Mouse (Mus musculus) heart, postnatal 36 days (tissue): ENCODE data around the gene Pole2. TPM values are rescaled to one million over a fixed set of nuclear protein-coding genes. Genes with fewer than 3 reads are reported as not detected.

Experiments used
- DNase-seq, 2 experiments: peaks; one replicate each; pipeline ENCODE4 v3.0.0; 2021 to 2022
- intact Hi-C: fragments of 180-260 bp; cut with DNase I; formaldehyde crosslinking; loops from one replicate; pipeline ENCODE4 v1.15.1; 2025
- total RNA-seq, 2 experiments: library from RNA; stranded (reverse); gene quantifications; 2 replicates each; pipeline ENCODE4 v1.2.3; 2021

Gene Pole2
- total RNA-seq, 2 experiments from 2014 or later: 0.64 to 0.98 TPM

DNA sequence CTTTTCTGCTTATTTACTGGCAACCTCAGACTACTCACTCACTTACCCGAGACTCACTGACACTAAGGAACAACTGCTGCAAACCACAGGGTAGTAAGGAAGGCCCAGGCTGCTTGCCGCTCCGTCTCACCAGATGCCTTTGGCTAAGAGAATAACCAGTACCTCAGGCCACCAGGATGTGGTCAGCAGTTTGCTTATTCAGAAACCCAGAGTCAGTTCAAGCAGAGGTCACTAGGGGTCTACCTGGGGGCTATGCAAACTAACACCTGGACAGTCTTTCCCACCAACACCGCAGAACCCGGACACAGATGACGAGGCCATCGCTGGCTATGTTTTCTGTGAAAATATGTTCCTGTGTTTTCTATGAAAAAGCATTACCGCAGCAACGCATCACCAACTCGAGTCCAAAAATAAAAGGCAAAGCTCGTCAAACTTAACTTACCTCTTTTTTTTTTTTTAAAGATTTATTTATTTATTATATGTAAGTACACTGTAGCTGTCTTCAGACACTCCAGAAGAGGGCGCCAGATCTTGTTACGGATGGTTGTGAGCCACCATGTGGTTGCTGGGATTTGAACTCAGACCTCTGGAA is 14.7 kb downstream of the Pole2 start:
- DNase-seq: no peak
- intact Hi-C loops: no loop called here

DNA sequence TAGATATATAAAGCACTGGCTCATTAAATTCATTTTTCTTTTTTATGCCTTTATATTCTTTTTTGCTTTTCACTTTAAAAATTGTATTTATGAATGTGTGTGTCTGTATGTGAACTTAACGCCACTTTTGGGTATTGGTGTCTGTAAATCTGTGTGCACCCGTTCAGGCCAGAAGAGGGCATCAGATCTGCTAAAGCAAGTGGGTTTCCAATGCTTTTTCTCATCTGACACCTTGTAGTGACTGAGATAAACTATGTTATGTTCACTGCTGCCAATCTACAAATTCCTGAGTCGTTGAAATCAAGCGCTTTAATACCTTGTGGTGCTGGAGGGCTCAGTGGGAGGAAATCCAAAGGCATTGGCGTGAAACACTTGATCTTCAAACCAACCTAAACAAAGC is 16.9 kb downstream of the Pole2 start:
- intact Hi-C loops: no loop called here
- no peak for DNase-seq

DNA sequence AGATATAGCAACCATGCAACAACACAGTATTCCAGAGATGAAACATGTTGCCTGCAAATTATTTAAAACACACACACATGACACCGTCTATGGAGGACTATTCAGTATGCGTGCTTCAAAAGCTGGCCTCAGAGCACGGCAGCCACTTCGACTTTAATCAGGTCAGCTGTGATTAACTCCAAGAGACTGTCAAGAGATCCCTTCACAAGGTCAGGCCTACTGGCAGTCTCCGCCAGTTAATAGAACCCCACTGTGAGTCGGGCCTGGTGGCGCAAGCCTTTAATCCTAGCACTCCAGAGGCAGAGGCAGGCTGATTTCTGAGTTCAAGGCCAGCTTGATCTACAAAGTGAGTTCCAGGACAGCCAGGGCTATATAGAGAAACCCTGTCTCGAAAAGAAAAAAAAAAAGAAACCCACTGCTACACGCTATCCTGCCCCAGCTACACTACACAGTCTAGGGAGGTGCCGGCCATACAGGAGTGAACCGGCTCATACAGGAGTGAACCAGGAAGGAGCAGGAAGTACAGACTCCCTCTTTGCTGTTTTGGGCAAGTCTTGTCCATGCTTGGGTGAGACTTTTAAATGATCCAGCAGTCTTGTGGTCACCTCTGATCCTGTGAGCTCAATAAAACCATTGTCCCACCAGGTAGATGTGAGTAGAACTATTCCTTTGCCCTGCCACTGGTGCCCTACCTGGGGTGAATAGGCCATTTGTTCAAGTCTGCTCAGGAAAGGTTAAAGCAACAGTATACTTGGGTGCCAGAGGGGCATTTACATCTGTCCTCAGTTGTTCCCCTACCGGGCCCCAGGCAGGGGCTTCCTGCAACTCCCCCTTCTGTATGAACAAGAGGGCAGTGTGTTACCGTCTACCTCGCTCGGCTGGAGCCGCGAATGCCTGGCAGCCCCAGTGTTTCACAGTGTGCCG is 17.7 kb downstream of the Pole2 start:
- intact Hi-C loops: no loop called here
- no peak for DNase-seq

DNA sequence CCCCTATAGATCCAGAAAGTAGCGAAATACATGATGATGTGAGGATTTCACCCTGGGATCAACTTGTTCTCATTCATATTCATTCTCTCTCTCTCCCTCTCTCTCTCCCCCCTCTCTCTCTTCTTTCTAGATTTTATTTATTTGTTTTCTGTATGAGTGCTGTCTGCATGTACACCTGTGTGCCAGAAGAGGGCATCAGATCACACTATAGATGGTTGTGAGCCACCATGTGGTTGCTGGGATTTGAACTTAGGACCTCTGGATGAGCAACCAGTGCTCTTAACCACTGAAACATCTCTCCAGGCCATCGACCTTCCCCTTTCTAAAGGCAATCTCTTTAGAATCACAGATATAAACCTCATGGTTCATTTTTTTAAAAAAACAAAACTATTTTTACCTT is 19.5 kb downstream of the Pole2 start:
- DNase-seq: no peak
- intact Hi-C loops: loop anchor here (10.0 kb wide), 1 partner anchor 376 kb away; the partner anchor contains the start of gene Vcpkmt

DNA sequence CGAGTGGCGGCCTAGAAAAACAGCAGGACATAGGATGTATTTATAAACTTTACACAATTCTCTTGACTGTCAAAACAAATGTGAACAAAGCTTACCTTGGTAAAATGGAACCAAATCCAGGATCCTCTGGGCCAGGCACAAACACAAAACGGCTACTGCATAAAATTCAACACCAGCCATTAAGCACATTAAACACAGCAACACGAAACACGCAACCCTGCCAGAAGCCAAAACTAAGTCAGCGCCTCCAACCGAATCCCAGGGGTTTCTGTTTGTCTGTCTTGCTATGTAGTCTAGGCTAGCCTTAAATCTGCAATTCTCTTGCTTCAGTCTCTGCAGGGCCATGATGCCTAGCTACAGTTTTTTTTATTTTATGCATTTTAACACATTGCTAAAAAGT is 20.1 kb downstream of the Pole2 start:
- DNase-seq: no peak
- intact Hi-C loops: loop anchor here (10.0 kb wide), 1 partner anchor 377 kb away; the partner anchor contains the start of gene Vcpkmt

DNA sequence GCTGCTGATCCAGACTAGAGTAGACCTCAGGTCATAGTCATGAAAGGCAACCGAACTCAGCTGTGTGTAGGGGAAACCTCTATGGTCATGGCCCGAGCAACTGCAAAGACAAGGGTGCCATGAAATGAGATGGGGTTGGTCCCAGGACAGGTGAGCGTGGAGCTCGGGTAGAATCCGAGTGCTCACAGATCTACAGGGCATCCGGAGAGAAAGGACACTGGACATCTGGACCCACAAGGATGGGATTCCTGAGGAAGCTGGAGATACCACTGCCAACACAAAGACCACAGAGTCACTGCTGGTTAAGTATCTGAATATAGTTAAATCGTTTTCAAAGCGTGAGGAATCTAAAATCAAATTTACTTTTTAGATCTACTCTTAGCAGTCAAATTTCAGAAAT is 20.6 kb downstream of the Pole2 start:
- intact Hi-C loops: loop anchor here (10.0 kb wide), 1 partner anchor 377 kb away; the partner anchor contains the start of gene Vcpkmt
- DNase-seq: no peak

DNA sequence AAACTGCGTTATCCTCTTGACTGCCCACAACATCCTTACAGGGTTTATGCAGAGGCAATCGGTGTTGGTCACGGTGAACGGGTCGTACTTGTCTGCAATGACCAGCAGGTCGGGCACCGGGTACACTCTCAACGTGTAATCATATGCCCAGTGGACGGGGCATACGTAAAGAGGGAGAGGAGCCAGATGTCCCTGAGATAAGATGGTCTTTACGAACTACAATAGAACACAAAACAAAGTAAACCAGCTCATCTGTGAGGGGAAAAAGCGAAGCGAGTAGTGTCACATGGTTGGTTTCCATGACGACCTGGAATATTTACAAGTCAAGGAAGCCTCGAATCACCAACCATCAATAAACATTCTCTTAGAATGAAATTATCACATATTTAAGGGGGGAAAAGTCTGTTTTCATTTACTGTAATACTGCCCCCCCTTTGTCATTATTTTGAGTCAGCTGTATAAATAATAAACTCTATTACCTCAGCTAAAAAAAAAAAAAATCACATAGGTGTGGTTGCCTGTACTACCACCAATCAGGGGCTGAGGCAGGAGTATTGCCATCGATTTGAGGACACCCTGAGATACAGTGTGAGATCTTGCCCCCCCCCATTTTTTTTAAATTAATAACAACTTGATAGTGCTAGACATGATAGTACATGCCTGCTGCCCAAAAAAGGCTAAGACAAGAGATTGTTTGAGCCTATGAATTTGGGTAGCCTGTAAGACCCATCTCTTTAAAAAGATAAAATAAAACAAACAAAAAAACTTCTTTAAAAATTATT is 23.8 kb downstream of the Pole2 start, which contains the start of gene Gm49384:
Gene Gm49384, minus strand, starts transcription at position 216 of the 782 bp plus-strand sequence.
- DNase-seq: no peak
- intact Hi-C loops: loop anchor here (10.0 kb wide), 1 partner anchor 381 kb away; the partner anchor contains the start of gene Vcpkmt

DNA sequence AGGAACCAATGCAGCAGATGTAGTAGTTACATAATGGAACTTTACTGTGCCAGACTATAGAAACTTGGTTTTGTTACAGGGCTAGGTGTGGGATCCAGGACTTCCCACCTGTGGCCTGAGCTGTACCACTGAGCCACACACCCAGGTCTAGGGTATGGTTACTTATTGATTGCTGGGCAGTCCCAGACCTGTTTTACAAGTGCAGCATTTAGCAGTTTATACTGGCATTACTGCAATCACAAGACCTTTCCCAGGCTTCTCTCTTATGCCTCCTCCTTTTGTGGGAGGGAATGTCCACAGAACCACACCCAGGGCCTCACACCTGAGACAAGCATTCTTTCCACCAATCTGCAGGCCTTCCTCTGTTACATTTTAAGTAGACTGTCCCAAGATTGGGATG is 29.0 kb downstream of the Pole2 start:
- intact Hi-C loops: loop anchor here (2.0 to 5.0 kb wide), 3 partner anchors 42 to 483 kb away; partner anchors contain the start of genes Klhdc1, Klhdc2 and Sos2

DNA sequence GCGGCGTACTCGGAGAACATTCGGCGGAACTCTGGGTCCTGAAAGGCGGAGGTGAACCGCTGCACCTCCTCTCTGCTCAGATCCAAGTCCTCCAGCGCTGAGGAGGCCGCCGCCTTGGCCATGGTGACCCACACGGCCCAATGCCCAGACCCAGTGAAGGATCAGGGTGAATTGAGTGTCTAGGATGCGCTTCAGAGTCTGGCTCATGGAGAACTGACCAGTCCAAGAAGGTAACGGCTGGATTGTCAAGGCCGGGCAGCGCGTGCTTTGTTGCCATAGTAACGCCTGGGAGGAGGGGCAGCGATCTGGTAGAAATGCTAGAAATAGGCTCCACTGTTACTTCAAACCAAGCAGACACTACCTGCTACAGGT is 29.8 kb downstream of the Pole2 start, which contains the start of gene Dnaaf2:
Gene Dnaaf2, minus strand, starts transcription at position 266 of the 372 bp plus-strand sequence.
- DNase-seq: peak in 1 of 2 experiments; percentile 63
- intact Hi-C loops: loop anchor here (2.0 to 5.0 kb wide), 3 partner anchors 43 to 484 kb away; partner anchors contain the start of genes Klhdc1, Klhdc2 and Sos2

More for the DNA sequence above, 29.0 kb downstream of the Pole2 start:
- no peak for DNase-seq

DNA sequence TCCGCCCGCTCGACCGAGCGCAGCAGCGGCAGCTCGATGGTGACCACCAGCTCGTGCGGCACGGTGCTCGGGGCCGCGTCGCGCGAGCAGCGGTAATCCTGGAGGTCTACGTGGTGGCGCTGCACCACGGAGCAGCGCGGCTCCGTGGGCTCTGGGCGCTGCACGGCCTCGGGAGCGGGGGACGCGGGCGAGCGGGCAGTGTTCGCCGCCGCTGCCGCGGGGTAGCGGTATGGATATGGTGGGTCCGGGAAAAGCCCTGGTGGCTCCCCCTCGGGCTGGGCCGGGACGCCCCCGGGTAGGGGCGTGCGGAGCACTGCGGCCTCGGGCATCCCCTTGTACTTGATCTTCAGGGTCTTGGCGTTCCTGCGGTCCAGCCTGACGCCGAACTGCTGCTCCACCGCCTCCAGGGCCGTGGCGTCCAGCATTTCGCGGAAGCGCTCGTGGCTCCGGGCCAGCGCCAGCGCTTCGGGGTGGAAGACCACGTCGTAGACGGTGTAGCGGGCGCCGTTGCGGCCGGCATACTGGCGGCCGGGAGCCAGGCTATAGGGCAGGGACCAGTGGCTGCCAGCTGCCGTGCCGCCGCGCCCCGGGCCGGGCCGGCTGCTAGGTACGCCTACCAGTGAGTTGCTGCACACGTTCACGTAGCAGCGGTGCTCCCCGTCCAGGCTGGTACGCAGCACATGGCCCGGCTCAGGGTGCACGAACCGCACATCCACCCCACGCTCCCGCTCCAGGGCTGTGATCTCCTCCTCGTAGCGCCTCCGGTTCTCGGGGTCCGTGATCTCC is 30.4 kb downstream of the Pole2 start:
- peak; percentile 66 to 75 for DNase-seq
- intact Hi-C loops: loop anchor here (1.0 to 5.0 kb wide), 4 partner anchors 13 to 485 kb away; partner anchors contain the start of genes Klhdc1, Klhdc2, Mgat2 and Rpl36al

DNA sequence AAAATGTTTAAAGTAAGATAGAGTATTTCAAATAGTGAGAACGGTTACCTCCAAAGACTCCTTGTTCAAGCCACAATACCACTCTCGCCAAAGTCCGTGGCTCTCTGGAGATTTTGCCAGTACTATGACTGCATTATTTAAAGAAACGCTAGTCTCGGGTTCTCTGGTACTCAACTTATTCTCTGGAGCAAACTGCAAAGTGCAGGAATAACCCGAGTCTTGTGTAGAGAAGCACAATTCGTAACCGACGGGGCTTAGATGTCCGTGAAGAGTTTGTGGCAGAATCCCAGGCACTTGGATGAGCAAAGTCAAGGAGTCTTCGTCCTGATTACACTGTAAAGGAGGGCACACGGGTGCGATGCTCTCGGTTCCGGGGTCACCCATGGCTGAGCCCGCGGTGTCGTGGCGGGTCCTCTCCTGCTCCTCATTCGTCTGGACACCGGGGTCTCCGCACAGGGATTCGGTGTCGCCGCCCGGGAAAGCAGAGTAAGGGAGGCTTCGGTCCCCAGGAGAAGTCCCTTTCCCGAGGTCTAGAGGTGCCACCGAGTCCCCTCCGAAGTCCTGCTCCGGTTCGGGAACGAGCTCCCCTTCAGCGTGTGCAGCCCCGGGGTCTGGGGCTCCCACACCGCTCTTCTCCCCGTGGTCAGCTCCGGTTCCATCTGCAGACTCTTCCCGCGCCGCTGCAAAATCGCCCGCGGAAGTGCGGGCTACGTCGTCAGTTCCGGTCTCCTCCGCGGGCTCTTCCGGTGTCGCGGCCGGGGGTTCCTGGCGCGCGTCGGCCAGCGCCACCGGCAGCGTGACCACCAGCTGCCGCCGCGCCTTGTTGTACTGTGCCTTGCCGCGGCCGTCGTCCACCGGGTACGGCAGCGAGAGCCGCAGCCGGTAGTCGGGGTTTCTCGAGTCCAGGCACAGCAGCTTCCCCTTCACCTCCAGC is 31.3 kb downstream of the Pole2 start, which contains the start of gene Gm49383:
Gene Gm49383, minus strand, starts transcription at position 661 of the 934 bp plus-strand sequence.
- peak; percentile 73 to 78 for DNase-seq
- intact Hi-C loops: loop anchor here (1.0 to 5.0 kb wide), 3 partner anchors 12 to 486 kb away; partner anchors contain the start of genes Klhdc2, Mgat2, Rpl36al and Sos2

DNA sequence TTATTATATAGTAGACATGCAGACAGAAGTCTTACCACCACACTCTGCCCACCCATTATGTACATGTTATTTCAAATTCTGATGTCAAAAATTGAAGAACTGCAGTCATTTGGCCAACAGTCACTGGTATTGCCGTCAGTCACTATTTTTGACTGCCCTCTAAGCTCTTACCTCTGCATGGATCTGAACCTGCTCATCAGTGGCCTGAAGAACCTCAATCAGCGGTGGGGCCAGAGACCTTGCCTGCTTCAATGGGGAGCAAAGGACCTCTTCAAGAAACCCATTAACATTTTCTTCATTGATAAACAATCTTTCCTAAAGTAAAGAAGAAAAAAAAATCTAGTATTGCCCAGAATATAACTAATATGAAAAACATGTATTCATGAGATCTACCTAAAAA is 35.4 kb downstream of the Pole2 start:
- DNase-seq: no peak
- intact Hi-C loops: no loop called here

DNA sequence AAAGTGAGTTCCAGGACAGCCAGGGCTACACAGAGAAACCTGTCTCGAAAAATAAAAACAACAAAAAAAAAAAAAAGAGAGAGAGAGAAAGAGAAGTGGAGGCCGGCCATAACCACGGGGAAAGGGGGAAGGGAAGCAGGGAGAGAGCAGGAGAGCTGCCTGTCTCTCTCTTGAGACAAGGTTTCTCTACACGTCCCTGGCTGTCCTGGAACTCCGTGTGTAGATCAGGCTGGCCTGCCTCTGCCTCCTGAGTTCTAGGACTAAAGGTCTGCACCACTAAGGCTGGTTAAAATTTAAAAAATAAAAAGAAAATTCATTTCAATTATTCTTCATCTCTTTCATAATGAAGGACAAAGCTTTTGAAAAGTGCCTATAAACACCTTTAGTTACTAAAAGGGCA is 36.6 kb downstream of the Pole2 start:
- no peak for DNase-seq
- intact Hi-C loops: no loop called here

DNA sequence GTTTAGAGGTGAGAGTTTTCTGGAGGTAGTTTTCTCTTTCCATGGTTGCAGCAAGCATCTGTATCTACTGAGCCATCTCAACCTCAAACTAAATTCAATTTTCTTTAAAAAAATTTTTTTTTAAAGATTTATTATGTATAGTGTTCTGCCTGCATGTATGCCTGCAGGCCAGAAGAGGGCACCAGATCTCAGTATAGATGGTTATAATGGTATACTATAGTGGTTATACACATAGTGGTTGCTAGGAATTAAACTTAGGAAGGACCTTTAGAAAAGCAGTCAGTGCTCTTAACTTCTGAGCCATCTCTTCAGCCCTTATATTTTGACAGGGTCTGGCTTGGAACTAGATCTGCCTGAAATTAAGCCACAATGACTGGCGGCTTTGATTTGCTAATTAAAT is 37.5 kb downstream of the Pole2 start:
- intact Hi-C loops: no loop called here
- DNase-seq: no peak

DNA sequence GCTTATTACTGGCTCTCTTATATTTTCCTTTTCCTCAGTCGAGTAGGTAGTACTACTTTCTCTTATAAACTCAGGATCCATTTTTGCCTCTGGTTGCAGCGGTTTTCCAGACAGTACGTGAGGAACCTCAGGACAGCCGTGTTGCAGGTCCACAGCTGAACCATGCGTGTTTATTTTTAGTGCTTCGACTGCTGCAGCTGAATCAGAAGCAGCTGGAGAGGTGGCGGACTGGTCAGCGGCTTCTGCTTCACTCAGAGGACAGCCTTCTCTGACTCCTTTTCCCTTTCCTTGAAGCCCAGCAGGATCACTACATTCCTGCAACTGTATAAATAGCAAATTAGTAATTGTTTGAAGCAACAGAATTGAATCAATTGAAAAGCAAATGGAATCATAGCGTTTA is 37.9 kb downstream of the Pole2 start:
- intact Hi-C loops: no loop called here
- DNase-seq: no peak

DNA sequence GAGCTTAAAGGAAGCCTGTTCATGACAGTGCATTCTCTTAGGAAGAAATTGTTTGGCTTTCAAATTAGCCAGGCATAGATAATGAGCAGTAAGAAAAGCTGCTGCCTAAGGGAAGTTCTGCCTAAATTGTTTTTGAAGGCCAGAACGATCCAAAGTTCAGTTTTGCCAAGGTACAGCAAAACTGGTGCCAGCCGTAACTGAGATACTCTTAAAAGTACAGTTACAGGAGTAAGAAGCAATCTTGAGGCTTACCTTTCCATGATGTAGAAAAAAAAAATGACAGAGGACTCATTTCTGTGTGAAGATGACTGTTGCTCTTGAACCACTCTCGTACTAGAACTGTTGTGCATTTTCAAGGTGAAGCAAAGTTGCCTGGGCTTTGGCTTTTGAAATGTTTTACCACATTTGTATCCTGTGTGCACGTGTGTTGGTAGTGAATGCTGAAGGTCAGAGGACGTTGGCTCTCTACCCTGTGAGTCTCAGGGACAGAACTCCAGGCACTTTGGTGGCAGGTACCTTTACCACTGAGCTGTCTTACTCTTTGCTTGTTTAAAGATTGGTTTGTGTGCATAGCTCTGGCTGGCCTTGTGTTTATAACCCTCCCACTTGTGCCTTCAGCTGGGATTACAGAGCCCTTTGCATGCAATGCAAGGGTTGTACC is 41.1 kb downstream of the Pole2 start:
- intact Hi-C loops: no loop called here
- no peak for DNase-seq

DNA sequence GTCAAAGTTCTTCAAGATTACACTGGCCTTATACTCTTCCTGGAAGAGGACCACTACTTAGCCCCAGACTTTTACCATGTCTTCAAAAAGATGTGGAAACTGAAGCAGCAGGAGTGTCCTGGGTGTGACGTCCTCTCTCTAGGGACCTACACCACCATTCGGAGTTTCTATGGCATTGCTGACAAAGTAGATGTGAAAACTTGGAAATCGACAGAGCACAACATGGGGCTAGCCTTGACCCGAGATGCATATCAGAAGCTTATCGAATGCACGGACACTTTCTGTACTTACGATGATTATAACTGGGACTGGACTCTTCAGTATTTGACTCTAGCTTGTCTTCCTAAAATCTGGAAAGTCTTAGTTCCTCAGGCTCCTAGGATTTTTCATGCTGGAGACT is 42.6 kb downstream of the Pole2 start:
- no peak for DNase-seq
- intact Hi-C loops: no loop called here
